Mouse (Mus musculus) lung, postnatal 14 days (tissue): Measurements from ENCODE around the gene 1700011L22Rik.

Experiments
- DNase-seq: peaks from one replicate; pipeline ENCODE4 v3.0.0; 2021

Gene 1700011L22Rik

DNA sequence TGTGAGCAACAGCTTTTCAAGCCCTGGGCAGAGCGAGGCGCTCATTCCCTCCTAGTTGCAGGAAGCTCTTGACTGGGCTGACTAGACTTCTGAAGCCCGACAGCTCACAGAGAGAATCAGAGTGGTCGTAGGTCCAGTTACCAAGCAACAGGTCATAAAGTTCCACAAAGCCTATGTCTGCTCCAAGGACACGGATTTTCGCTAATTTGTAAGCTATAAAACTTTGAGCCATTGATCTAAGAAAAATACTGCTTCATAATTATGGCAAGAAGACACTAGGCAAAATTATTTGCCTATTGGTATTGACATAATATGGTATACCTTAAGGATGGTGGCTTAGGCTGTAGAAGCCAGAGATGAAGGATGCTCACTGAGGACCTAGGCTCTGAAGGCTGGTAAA lies at the start of gene 1700011L22Rik:
1700011L22Rik (minus strand) TSS at position 101 of the 400 bp plus-strand sequence.
- no peak for DNase-seq

DNA sequence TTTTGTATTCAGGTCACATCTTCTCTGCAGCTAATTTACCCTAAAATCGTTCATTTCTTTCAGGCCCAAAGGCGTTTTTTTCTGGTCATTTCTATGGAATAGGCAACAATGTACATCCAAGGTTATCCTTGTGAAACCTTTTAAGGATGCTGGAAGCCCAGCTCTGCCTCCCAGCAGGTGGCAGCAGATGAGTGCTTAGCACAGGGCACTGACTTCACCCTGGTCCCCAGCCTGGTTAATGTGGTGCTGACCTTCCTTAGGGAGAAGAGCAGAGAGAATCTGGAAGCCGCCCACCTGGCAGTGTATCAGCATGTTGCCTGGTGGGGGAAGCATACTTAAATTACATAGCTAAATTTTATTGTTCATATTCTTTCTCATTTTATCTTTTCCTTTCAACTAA lies 49.4 kb upstream of the 1700011L22Rik start:
- DNase-seq = peak; percentile 82

- no peak for DNase-seq
Observed at GRCm38 (mm10) chr8:79295276-79296105, 47.1 kb upstream of the 1700011L22Rik start.

DNA sequence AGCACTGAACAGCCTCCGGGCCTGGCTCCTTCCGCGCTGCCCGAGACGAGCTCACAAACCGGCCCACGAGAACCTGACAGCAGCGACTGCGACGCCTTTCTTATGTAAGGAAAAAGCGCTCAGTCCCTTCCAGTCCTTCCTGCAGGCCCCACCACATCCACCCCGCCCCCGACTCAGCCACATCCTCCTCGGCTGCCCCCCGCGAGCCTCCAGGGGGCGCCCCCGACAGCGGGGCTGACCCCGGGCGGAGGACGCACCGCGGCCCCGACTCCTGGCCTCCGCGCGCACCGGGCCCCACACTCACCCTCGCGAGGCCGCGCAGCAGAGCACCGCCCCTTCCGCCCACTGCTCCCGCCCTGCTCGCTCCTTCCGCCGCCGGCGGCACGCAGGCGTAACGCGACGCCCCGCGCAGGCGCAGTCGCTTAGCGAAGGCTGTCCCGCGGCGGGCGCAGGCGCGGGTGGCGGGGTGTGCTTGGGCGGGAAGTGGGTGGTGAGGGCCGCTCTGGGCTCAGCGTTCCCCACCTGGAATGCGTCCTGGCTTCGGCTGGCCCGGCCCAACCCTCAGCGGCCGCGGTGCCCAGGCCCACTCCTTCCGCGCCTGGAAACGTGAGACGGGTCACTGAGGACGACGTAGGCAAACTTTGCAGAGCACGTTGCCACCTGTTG lies 46.4 kb upstream of the 1700011L22Rik start, which contains the start of gene Mmaa:
Mmaa (minus strand) TSS at position 328 of the 666 bp plus-strand sequence.
- peak; percentile 97 for DNase-seq

DNA sequence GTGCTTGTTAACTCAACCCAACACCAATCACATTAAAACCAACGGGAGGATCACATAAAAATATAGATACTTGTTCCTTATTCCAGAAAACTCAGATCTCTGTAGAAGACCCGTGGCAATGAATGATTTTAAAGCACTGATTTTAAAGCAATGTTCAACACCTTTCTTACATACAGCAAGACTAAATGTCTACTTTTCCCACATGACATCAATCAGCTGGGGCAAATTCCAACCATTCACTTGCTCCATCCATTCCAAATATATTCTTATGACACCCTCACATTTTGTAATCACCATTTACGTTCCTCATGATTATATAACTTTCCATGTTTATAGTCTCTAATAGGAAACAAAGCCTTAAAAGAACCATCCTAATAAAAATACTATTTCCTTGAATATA lies 45.5 kb upstream of the 1700011L22Rik start:
- DNase-seq = no peak

DNA sequence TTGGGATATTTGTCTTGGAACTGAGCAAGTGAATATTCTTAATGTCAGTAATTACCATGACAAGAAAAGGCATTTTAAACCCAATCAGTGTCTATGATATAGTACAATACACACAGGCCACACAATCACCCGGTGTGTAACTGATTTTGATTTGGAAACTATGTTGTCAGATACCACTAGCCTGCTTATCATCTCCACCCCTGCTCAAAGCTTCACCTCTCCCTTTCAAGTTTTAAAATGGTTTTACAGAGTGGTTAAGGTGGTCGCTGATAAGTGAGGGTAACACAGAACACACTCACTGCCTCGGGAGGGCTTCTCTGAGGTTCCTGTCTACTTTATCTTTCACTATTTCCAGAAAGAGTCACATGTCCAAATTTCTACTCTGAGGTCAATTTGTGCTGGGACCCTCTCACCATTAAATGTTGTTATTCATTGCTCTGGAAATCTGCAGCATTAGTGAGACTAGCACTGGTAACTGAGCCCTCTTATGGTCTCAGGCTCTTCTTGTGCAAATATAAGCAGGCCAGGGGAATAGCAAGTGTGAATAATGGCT lies 44.4 kb upstream of the 1700011L22Rik start:
- no peak for DNase-seq

DNA sequence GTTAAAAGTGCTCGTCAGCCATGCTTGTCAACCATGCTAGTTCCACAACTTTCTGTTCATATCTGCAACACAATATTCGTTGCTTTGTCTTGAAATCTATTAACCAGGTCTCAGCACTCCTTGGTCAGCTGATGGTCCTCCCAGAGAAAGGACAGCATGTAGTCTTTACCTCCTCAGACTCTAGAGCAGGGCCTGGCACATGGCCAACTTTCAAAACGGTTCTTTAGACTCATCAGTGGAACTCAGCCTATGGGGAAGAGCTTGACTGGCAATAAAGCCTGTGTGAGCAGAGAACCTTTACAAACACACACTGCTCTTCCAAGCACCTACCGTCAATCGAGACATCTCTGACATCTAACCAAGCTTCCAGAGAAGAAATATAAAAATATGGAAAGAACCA lies 41.2 kb upstream of the 1700011L22Rik start:
- no peak for DNase-seq

DNA sequence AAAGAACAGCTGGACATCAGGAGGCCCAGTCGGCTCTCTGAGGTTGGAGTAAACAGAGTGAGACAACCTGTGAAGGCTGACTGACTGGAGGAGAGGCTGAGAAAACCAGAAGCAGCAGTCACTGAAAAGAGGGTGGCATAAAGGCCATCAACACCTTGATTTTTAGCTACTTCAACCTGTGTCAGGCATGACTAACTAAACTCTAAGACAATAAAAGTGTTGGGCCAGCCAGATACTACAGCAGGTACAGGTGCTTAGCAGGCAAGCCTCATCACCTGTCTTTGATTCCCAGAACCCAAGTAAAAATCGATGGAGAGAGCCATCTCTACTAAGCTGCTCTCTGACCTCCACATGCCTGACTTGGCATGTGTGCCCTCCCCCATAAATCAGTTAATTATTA lies 40.3 kb upstream of the 1700011L22Rik start:
- no peak for DNase-seq

- DNase-seq = no peak
Observed at GRCm38 (mm10) chr8:79288250-79288649, 39.9 kb upstream of the 1700011L22Rik start.

GRCm38 (mm10) chr8:79286424-79286823 lies 38.1 kb upstream of the 1700011L22Rik start:
- no peak for DNase-seq

DNA sequence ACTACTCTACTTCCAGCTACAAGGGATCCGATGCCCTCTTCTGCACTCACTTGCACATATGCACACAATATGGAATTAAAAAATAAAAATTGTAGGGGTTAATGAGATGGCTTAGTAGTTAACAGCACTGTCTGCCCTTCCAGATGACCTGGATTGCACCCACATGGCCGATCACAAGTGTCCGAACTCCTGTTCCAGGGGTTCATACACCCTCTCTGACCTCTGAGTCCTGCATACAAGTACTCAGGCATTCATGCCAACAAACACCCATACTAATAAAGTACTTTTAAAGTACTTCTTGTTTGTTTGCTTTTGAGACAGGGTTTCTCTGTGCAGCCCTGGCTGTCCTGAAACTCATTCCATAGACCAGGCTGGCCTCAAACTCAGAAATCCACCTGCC lies 36.3 kb upstream of the 1700011L22Rik start:
- DNase-seq = no peak

DNA sequence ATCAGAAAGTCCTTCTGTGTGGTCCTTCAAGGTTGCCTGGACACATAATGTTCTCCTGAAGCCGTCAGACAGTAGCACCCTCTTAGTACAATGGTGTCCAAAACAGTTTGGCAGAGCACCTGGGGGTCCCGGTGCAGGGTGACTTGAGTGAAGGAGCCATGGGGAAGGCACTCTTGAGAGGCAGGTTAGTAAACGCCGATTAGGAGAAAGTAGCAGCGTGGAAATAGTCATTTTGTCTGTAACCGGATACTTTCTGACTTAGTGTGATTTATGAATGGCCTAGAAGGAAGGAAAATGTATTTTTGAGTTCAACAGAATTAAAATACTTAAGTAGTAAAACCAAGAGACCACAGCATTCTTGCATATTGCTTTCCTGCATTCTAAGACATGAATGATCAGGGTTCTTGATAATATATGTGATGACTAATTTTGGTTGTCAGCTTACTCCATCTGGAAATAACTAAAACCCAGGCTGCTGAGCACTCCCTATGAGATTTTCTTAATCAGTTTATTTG lies 33.1 kb upstream of the 1700011L22Rik start:
- DNase-seq = no peak

DNA sequence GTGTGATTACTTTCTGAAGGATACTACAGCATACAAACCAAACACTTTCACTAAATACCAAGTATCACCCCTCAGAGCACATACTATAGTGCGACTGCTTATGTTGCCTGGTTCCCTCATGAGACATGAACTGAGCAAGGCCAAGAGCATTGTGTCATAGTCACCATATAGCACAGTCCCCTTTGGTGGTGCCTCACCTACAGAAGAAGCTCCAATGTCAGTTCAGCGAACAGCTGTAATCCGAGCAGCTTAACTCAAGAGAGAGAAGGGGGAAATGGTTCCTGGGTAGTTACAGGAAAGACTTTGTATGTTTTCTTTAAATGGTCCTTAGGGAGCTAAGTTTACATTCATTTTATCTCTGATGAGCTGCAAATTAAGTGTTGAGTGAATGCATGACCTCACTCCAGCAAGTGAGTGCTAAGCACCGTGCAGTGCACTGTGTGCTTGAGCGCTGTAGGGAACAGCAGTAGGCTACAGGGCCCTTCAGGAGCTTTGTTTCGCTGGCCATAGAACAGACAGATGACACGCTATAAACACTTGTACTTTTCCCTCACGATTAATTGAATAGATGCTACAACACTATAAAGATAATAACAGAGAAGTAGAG lies 29.0 kb upstream of the 1700011L22Rik start:
- DNase-seq = no peak

GRCm38 (mm10) chr8:79274940-79275339 lies 26.6 kb upstream of the 1700011L22Rik start:
- DNase-seq = no peak

DNA sequence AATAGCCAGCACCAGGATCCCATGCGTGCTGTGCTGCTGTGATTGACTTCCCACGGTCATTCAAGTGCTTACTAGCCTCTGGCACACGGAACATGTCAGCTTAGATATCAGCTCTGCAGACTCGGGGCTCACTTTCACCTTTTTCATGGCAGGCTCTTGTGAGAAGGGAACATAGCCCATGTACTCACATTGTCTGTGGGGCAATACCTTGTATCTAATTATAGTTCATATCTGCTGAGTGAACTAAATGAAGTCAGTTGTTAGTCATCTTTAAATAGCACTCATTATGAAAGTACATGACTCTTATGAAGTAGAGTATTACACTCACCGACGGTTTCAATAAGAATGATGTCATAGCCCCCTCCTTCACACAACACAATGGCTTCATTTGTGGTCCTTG lies 25.4 kb upstream of the 1700011L22Rik start:
- DNase-seq = no peak

DNA sequence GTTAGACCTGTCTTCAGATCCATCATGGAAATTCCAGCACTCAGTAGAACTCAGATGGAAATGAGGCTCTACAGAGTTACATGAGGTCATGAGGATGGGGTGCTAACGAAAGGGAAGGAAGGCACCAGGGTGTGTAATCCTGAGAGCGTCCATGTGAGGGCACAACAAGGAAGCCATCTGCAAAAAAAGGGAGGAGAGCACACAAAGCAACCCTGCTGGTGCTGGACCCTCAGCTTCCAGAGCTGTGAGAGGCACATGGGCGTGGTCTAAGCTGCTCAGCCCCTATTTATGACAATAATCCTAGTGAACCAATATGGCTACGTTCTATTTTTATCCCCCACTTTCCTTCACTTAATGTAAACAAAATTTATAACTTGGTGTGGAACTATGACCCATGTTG lies 24.3 kb upstream of the 1700011L22Rik start:
- no peak for DNase-seq

DNA sequence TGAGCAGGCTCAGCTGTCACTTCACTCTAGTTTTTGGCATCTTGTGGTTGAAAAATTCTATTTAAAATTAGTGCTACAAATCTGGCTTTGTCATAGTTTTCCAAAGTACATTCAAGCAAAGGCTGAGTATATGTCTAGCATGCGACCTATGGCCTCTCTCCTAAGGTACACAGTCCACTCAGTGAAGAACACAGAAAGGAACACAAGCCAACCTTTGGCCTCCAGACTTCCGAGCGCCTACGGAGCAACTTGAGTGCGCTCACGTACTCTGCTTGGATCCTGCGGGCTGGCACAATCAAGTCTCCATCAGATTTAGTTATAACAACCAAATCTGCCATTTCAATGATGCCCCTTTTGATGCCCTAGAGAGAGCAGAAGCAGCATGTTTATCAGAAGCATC lies 20.6 kb upstream of the 1700011L22Rik start:
- DNase-seq = no peak

- DNase-seq = no peak
Observed at GRCm38 (mm10) chr8:79261920-79262319, 13.6 kb upstream of the 1700011L22Rik start.

GRCm38 (mm10) chr8:79256076-79256705 lies 7.8 kb upstream of the 1700011L22Rik start:
- no peak for DNase-seq

- no peak for DNase-seq
Observed at GRCm38 (mm10) chr8:79253742-79254141, 5.4 kb upstream of the 1700011L22Rik start.

DNA sequence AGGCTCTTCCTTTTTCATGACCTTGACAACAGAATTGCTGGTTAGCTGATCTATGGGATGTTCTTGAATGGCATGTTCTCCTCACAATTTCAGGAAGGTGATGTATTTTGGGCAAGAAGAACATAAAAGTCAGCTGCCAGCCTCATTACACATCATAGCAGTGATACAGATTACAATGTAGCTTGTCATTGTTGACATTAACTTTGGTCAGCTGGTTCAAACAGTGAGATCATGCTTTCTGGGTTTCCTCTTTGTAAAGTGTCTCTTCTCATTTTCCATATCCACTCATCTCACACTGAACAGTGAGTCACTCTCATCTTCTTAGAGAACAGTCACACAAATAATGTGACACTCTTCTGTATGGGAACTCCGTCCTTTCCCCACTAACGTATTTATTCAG lies 4.9 kb downstream of the 1700011L22Rik start:
- no peak for DNase-seq

DNA sequence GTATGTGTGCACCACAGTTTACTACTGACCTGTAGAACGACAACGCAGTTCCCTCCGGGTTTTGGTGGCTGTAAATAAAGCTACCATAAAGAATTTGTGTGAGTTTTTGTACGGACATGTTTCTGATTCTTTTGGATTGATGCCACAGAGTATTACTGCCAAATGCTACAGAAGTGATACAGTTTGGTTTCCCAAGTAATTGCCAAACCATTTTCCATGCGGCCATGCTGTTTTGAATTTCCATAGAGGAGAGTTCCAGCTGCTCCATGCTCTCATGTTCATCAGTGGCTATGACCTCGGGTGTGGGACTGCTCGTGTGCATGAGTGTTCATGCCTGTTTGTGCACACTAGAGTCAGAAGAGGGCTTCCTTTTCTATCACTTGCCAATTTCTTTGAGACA lies 8.4 kb downstream of the 1700011L22Rik start:
- no peak for DNase-seq

GRCm38 (mm10) chr8:79239320-79239719 lies 9.1 kb downstream of the 1700011L22Rik start:
- no peak for DNase-seq
